Mouse (Mus musculus): Measurements from ENCODE around the gene Mfng. TPM values are rescaled to one million over a fixed set of nuclear protein-coding genes. Genes with fewer than 3 reads are reported as not detected.

Gene Mfng
- total and polyA plus RNA-seq, 3 experiments = 35.2 to 63.7 (median 52.5) TPM

- Histone ChIP-seq H3K4me1 (ENCODE audit: control insufficient read depth in 1 of 2, insufficient read depth in 2 of 2) (peaks cover 6 to 15% of the 10 kb centered on the region in 2 experiments), H3K9me3 (replicated peaks; ENCODE audit: low read length) (no peaks in the 10 kb centered on the region), H3K4me3 (replicated peaks in 1 of 3; ENCODE audit: low read depth in 2 of 3, low read length in 2 of 3, poor library complexity in 1 of 3) (no peak overlapping the region), H3K79me2 (replicated peaks; ENCODE audit: control insufficient read depth, extremely low read depth, insufficient read depth, poor library complexity, severe bottlenecking) (no peaks in the 10 kb centered on the region), H3K27ac (ENCODE audit: insufficient read depth, low read depth) (no peak overlapping the region), H3K36me3 (replicated peaks in 1 of 2; ENCODE audit: control insufficient read depth in 1 of 2, insufficient read depth in 1 of 2, low read length in 1 of 2) (no peaks in the 10 kb centered on the region), H3K27me3 (replicated peaks) (peaks cover 72% of the 10 kb centered on the region), H3K9ac (ENCODE audit: insufficient read depth, low read depth) (no peak overlapping the region), H3K4me2 (ENCODE audit: insufficient read depth, low read depth, poor library complexity, severe bottlenecking) (no peak overlapping the region)
- DNase-seq (ENCODE audit: extremely low read depth) = no peak
- in situ Hi-C loops (cut with MboI; ENCODE audit: low pct_ligation_motif_present, low pct_unique_long_range_greater_than_20kb, low sequenced_read_pairs) (no loop called here), dilution Hi-C loops (cut with MboI; ENCODE audit: extremely low pct_ligation_motif_present, extremely low pct_unique_long_range_greater_than_20kb, low sequenced_read_pairs) (no loop called here)
- no peak for TF ChIP-seq MXI1 (IDR thresholded peaks at IDR 0.05; ENCODE audit: low read depth, low read length)
- no peak for TF ChIP-seq BHLHE40 (IDR thresholded peaks at IDR 0.05; ENCODE audit: low read depth, low read length)
- no peak for TF ChIP-seq RAD21 (IDR thresholded peaks at IDR 0.05; ENCODE audit: low read depth, low read length)
These were observed 36.5 kb upstream of the Mfng start for GRCm38 (mm10) chr15:78809739-78810138.

- dilution Hi-C loops (cut with MboI; ENCODE audit: extremely low pct_ligation_motif_present, extremely low pct_unique_long_range_greater_than_20kb, low sequenced_read_pairs) = no loop called here
- no peak for TF ChIP-seq CHD1 (IDR thresholded peaks at IDR 0.05; ENCODE audit: low read depth, low read length)
- no peak for TF ChIP-seq NRF1 (IDR thresholded peaks at IDR 0.05; ENCODE audit: low read depth, low read length)
- no peak for TF ChIP-seq UBTF (IDR thresholded peaks at IDR 0.05; ENCODE audit: low read depth, low read length)
- TF ChIP-seq ELF1 (IDR thresholded peaks at IDR 0.05; ENCODE audit: low read depth, low read length) = no peak
- no peak for TF ChIP-seq GABPA (IDR thresholded peaks at IDR 0.05; ENCODE audit: insufficient replicate concordance, low read depth, low read length)
- TF ChIP-seq EP300 (IDR thresholded peaks at IDR 0.05; ENCODE audit: low read length) = no peak
- no peak for TF ChIP-seq MAZ (IDR thresholded peaks at IDR 0.05; ENCODE audit: low read depth, low read length)
- no peak for TF ChIP-seq POLR2AphosphoS2 (IDR thresholded peaks at IDR 0.05; ENCODE audit: low read depth, low read length)
- TF ChIP-seq NELFE (IDR thresholded peaks at IDR 0.05; ENCODE audit: low read depth, low read length) = no peak
- TF ChIP-seq HCFC1 (IDR thresholded peaks at IDR 0.05; ENCODE audit: low read depth, low read length) = no peak
- TF ChIP-seq E2F4 (IDR thresholded peaks at IDR 0.05; ENCODE audit: insufficient replicate concordance, low read depth, low read length) = no peak
- TF ChIP-seq CHD2 (IDR thresholded peaks at IDR 0.05; ENCODE audit: low read length) = no peak
- no peak for TF ChIP-seq IRF4 (IDR thresholded peaks at IDR 0.05; ENCODE audit: low read depth, low read length)
- no peak for TF ChIP-seq MYC (IDR thresholded peaks at IDR 0.05; ENCODE audit: low read depth, low read length)
- no peak for TF ChIP-seq POLR2A (IDR thresholded peaks at IDR 0.05; ENCODE audit: low read depth, low read length)
- TF ChIP-seq USF2 (conservative IDR thresholded peaks at IDR 0.05; ENCODE audit: low read depth, low read length) = no peak
- no peak for TF ChIP-seq PAX5 (IDR thresholded peaks at IDR 0.05; ENCODE audit: low read length)
These were observed 35.7 kb upstream of the Mfng start for GRCm38 (mm10) chr15:78808980-78809379.

More at GRCm38 (mm10) chr15:78808980-78809379, 35.7 kb upstream of the Mfng start:
- H3K36me3 ChIP-seq (replicated peaks in 1 of 2; ENCODE audit: control insufficient read depth in 1 of 2, insufficient read depth in 1 of 2, low read length in 1 of 2) = no peaks in the 10 kb centered on the region
- DNase-seq (ENCODE audit: extremely low read depth) = no peak
- H3K27ac ChIP-seq (ENCODE audit: insufficient read depth, low read depth) = no peak overlapping the region
- H3K27me3 ChIP-seq (replicated peaks) = peaks cover 76% of the 10 kb centered on the region
- in situ Hi-C loops (cut with MboI; ENCODE audit: low pct_ligation_motif_present, low pct_unique_long_range_greater_than_20kb, low sequenced_read_pairs) = no loop called here
- no peak overlapping the region for H3K4me3 ChIP-seq (replicated peaks in 1 of 3; ENCODE audit: low read depth in 2 of 3, low read length in 2 of 3, poor library complexity in 1 of 3)
- no peak overlapping the region for H3K9ac ChIP-seq (ENCODE audit: insufficient read depth, low read depth)
- H3K79me2 ChIP-seq (replicated peaks; ENCODE audit: control insufficient read depth, extremely low read depth, insufficient read depth, poor library complexity, severe bottlenecking) = no peaks in the 10 kb centered on the region
- H3K4me1 ChIP-seq (ENCODE audit: control insufficient read depth in 1 of 2, insufficient read depth in 2 of 2) = peaks cover 6 to 20% of the 10 kb centered on the region in 2 experiments
- H3K4me2 ChIP-seq (ENCODE audit: insufficient read depth, low read depth, poor library complexity, severe bottlenecking) = no peak overlapping the region
- H3K9me3 ChIP-seq (replicated peaks; ENCODE audit: low read length) = no peaks in the 10 kb centered on the region

Data from CH12.LX (cell line).